In the genomic region with DNA sequence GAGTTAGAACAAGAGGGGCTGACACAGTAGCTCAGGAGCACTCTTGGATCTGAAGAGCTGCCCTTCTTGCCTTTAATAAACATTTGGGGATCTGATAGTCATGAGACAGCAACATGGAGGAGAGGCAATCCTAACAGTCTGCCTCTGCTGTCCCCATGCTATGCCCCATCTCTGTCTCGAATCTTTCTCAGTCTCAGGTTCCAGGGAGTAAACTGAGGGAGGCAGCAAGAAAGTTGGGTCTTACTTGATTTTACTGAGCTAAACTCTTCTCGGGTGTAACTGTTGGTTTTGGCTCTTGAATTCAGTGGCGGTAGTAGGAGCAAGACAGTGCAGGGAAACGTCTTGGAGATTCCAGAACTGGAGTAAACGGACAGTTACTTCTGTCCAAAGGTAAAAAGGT, we compare ENCODE assay signal across 19 mouse cellular contexts. TPM values are rescaled to one million over a fixed set of nuclear protein-coding genes. Genes with fewer than 3 reads are reported as not detected.
DNase-seq lines count a peak whose midpoint lies in the region; ATAC-seq and TF ChIP-seq lines count a peak whose summit lies in the region.
"Had no signal": no experiment of that assay in that cellular context is flagged by ENCODE, and none has a peak within 500 bp of the region (broad histone marks: within the 10 kb centered on the region; RNA-seq: fewer than 3 reads in every experiment).

No protein-coding gene starts in this region.

- H3K9ac ChIP-seq in midbrain, embryonic 11.5 days (ENCODE audit: low read length), result no peak overlapping the region
- no peak overlapping the region for H3K9ac ChIP-seq in midbrain, embryonic 13.5 days (replicated peaks)
- H3K9ac ChIP-seq: embryonic facial prominence, embryonic 12.5 days; forebrain, embryonic 13.5 days; forebrain, embryonic 15.5 days had no signal

- H3K27me3 ChIP-seq in heart, embryonic 10.5 days (ENCODE audit: insufficient read depth, poor library complexity, severe bottlenecking), result no peaks in the 10 kb centered on the region
- no peaks in the 10 kb centered on the region for H3K27me3 ChIP-seq in midbrain, embryonic 11.5 days (ENCODE audit: control insufficient read depth, insufficient read depth, low read length)
- H3K27me3 ChIP-seq in midbrain, embryonic 13.5 days, result no peaks in the 10 kb centered on the region
- H3K27me3 ChIP-seq in thymus, adult 2 months (ENCODE audit: control insufficient read depth, insufficient read depth, low read length), result no peaks in the 10 kb centered on the region
- H3K27me3 ChIP-seq: embryonic facial prominence, embryonic 12.5 days; forebrain, embryonic 13.5 days; forebrain, embryonic 15.5 days had no signal

- no peak for TF ChIP-seq CTCF in thymus, adult 2 months (IDR thresholded peaks at IDR 0.05; ENCODE audit: borderline replicate concordance, control insufficient read depth, extremely low read depth, insufficient read depth, low read length, poor library complexity)

- no peak overlapping the region for H3K4me3 ChIP-seq in heart, embryonic 10.5 days
- no peak overlapping the region for H3K4me3 ChIP-seq in midbrain, embryonic 11.5 days (ENCODE audit: low read depth, low read length)
- H3K4me3 ChIP-seq in midbrain, embryonic 13.5 days (replicated peaks), result no peak overlapping the region
- H3K4me3 ChIP-seq in thymus, adult 2 months (ENCODE audit: control insufficient read depth, insufficient read depth, low read length), result no peak overlapping the region
- H3K4me3 ChIP-seq: embryonic facial prominence, embryonic 10.5 days; embryonic facial prominence, embryonic 12.5 days; forebrain, embryonic 13.5 days; forebrain, embryonic 15.5 days had no signal

- H3K4me1 ChIP-seq in heart, embryonic 10.5 days, result peaks cover 49% of the 10 kb centered on the region
- H3K4me1 ChIP-seq in midbrain, embryonic 11.5 days (ENCODE audit: control insufficient read depth, insufficient read depth, low read length), result no peaks in the 10 kb centered on the region
- peaks cover 8% of the 10 kb centered on the region for H3K4me1 ChIP-seq in midbrain, embryonic 13.5 days (replicated peaks)
- H3K4me1 ChIP-seq in thymus, adult 2 months (replicated peaks; ENCODE audit: control insufficient read depth, insufficient read depth, low read length), result peaks cover 54% of the 10 kb centered on the region

- H3K27ac ChIP-seq in heart, embryonic 10.5 days, result 0 out of 2 replicates have a peak overlapping the region, but pooled peaks have one; percentile 29
- H3K27ac ChIP-seq in midbrain, embryonic 11.5 days (ENCODE audit: low read depth, low read length), result no peak overlapping the region
- no peak overlapping the region for H3K27ac ChIP-seq in midbrain, embryonic 13.5 days
- H3K27ac ChIP-seq in thymus, adult 2 months (ENCODE audit: control insufficient read depth, insufficient read depth, low read length), result peak overlapping the region; percentile 22; the same call in 1 of the 2 replicates
- H3K27ac ChIP-seq: embryonic facial prominence, embryonic 10.5 days; embryonic facial prominence, embryonic 12.5 days; forebrain, embryonic 13.5 days; forebrain, embryonic 15.5 days had no signal

- DNase-seq in heart, embryonic 10.5 days (ENCODE audit: low spot score), result no peak
- DNase-seq in heart, postnatal 36 days, result no peak
- DNase-seq in midbrain, embryonic 11.5 days (ENCODE audit: low spot score, missing footprints), result peak; percentile 64
- no peak for DNase-seq in thymus, adult 2 months
- DNase-seq in thymus, postnatal 25 days, result no peak
- DNase-seq in lung, postnatal 10 days, result no peak
- DNase-seq: adrenal gland, adult 2 months; adrenal gland, postnatal 10 days; adrenal gland, postnatal 25 days; cerebellum, adult 11-12 months; cerebellum, adult 2 months; cerebellum, adult 9-10 months; cerebellum, postnatal 10 days; cerebellum, postnatal 25 days had no signal

- 80% methylated on average over 5 of the region's 5 CpGs for WGBS in heart, embryonic 10.5 days
- 86% methylated on average over 5 of the region's 5 CpGs for WGBS in midbrain, embryonic 11.5 days
- WGBS in midbrain, embryonic 13.5 days, result 90% methylated on average over 5 of the region's 5 CpGs
- WGBS in thymus, adult 2 months, result 93% methylated on average over 5 of the region's 5 CpGs

- ATAC-seq in midbrain, embryonic 11.5 days (ENCODE audit: low FRiP score), result no peak
- no peak for ATAC-seq in midbrain, embryonic 13.5 days
- ATAC-seq: forebrain, embryonic 13.5 days; forebrain, embryonic 15.5 days had no signal

- no peaks in the 10 kb centered on the region for H3K36me3 ChIP-seq in heart, embryonic 10.5 days
- H3K36me3 ChIP-seq in midbrain, embryonic 11.5 days (ENCODE audit: control insufficient read depth, insufficient read depth, low read length), result no peaks in the 10 kb centered on the region
- H3K36me3 ChIP-seq in midbrain, embryonic 13.5 days, result no peaks in the 10 kb centered on the region
- H3K36me3 ChIP-seq in thymus, adult 2 months (ENCODE audit: control insufficient read depth, insufficient read depth, low read length), result no peaks in the 10 kb centered on the region
- H3K36me3 ChIP-seq: embryonic facial prominence, embryonic 10.5 days; embryonic facial prominence, embryonic 12.5 days; forebrain, embryonic 15.5 days had no signal

- intact Hi-C loops in heart, postnatal 36 days (cut with DNase I), result loop anchor here (5.0 kb wide), 1 partner anchor 53 kb away; no protein-coding TSS in a partner anchor

- H3K4me2 ChIP-seq in midbrain, embryonic 11.5 days, result no peak overlapping the region
- H3K4me2 ChIP-seq in midbrain, embryonic 13.5 days (replicated peaks), result no peak overlapping the region
- H3K4me2 ChIP-seq: embryonic facial prominence, embryonic 12.5 days; forebrain, embryonic 13.5 days; forebrain, embryonic 15.5 days had no signal

- no peaks in the 10 kb centered on the region for H3K9me3 ChIP-seq in heart, embryonic 10.5 days
- H3K9me3 ChIP-seq in midbrain, embryonic 11.5 days (ENCODE audit: control insufficient read depth, low read length), result no peaks in the 10 kb centered on the region
- H3K9me3 ChIP-seq in midbrain, embryonic 13.5 days, result no peaks in the 10 kb centered on the region
- H3K9me3 ChIP-seq: embryonic facial prominence, embryonic 10.5 days; embryonic facial prominence, embryonic 12.5 days; forebrain, embryonic 13.5 days; forebrain, embryonic 15.5 days had no signal

- TF ChIP-seq POLR2A in thymus, adult 2 months (IDR thresholded peaks at IDR 0.05; ENCODE audit: control insufficient read depth, extremely low read depth, insufficient read depth, low read length, poor library complexity), result no peak

RNA-seq across cellular contexts. Expression of gene B4galt1, which starts 18.9 kb away (rescaled TPM):
- polyA plus RNA-seq in heart, embryonic 10.5 days (2016; fragmentation: Nextera tagmentation; extraction: Ambion mirVana), result 38.1 and 47.1 TPM in 2 replicates
- 10 to 100 TPM; 62.1 to 69.1 TPM for total RNA-seq in heart, postnatal 36 days (2021)
- 13.8 and 14.9 TPM in 2 replicates for polyA plus RNA-seq in midbrain, embryonic 11.5 days (2014; fragmentation: Nextera tagmentation; extraction: Ambion mirVana)
- polyA plus RNA-seq in midbrain, embryonic 13.5 days (2015; fragmentation: Nextera tagmentation; extraction: Ambion mirVana), result 7.2 and 8.3 TPM in 2 replicates
- 34.1 and 49.4 TPM in 2 replicates for polyA plus RNA-seq in thymus, adult 2 months (2012; rRNA removed)

Comparison
In these comparisons a context has a peak if more than half of its experiments do, and no peak if none do; other contexts are left out.
1. H3K27ac ChIP-seq: peak in heart, embryonic 10.5 days (single experiment) and thymus, adult 2 months (single experiment); none in midbrain, embryonic 11.5 days (single experiment) and midbrain, embryonic 13.5 days (single experiment).